Comparison of ENCODE assay signal across 8 mouse cellular contexts in genomic region chr4:105109990-105110683, GRCm38 (mm10). TPM values are rescaled to one million over a fixed set of nuclear protein-coding genes. Genes with fewer than 3 reads are reported as not detected.
DNase-seq lines count a peak whose midpoint lies in the region; ATAC-seq and TF ChIP-seq lines count a peak whose summit lies in the region.

No protein-coding gene starts in this region.

- ATAC-seq in heart, embryonic 11.5 days (replicated peaks; ENCODE audit: insufficient number of reproducible peaks, low FRiP score, low TSS enrichment), result peak; percentile 55
- ATAC-seq in embryonic facial prominence, embryonic 14.5 days (ENCODE audit: low read depth), result peak; percentile 53
- peak; percentile 70 for ATAC-seq in intestine, embryonic 15.5 days
- ATAC-seq in liver, embryonic 14.5 days (ENCODE audit: insufficient read depth), result no peak

- no peak for TF ChIP-seq CTCF in ES-Bruce4 (IDR thresholded peaks at IDR 0.05; ENCODE audit: low read depth, low read length)
- TF ChIP-seq CTCF in liver, embryonic 14.5 days (IDR thresholded peaks at IDR 0.05; ENCODE audit: low read depth), result no peak

- TF ChIP-seq POLR2A in ES-Bruce4 (IDR thresholded peaks at IDR 0.05; ENCODE audit: insufficient read depth, low read length), result no peak

- H3K36me3 ChIP-seq in heart, embryonic 11.5 days (ENCODE audit: control insufficient read depth, insufficient read depth, low read length), result no peaks in the 10 kb centered on the region
- no peaks in the 10 kb centered on the region for H3K36me3 ChIP-seq in ES-Bruce4 (ENCODE audit: control insufficient read depth, insufficient read depth, low read length, poor library complexity, severe bottlenecking)
- no peaks in the 10 kb centered on the region for H3K36me3 ChIP-seq in embryonic facial prominence, embryonic 14.5 days (ENCODE audit: control insufficient read depth, insufficient read depth, low read length)
- no peaks in the 10 kb centered on the region for H3K36me3 ChIP-seq in intestine, embryonic 15.5 days
- H3K36me3 ChIP-seq in liver, embryonic 14.5 days (replicated peaks; ENCODE audit: control insufficient read depth, insufficient read depth, low read depth), result no peaks in the 10 kb centered on the region

- 3% methylated on average over 24 of the region's 24 CpGs for WGBS in heart, embryonic 11.5 days (ENCODE audit: insufficient replicate concordance)
- WGBS in embryonic facial prominence, embryonic 14.5 days, result 5% methylated on average over 20 of the region's 24 CpGs
- 3% methylated on average over 24 of the region's 24 CpGs for WGBS in intestine, embryonic 15.5 days
- 5% methylated on average over 24 of the region's 24 CpGs for WGBS in liver, embryonic 14.5 days (ENCODE audit: insufficient replicate concordance)

- peak overlapping the region; percentile 94 for H3K9ac ChIP-seq in heart, embryonic 11.5 days (ENCODE audit: low read depth, low read length)
- H3K9ac ChIP-seq in ES-Bruce4 (ENCODE audit: low read depth, poor library complexity, severe bottlenecking), result peak overlapping the region; percentile 79
- peak overlapping the region; percentile 81 for H3K9ac ChIP-seq in embryonic facial prominence, embryonic 14.5 days (ENCODE audit: low read depth, low read length)
- H3K9ac ChIP-seq in intestine, embryonic 15.5 days, result peak overlapping the region; percentile 61
- no peak overlapping the region for H3K9ac ChIP-seq in liver, embryonic 14.5 days (replicated peaks)

- intact Hi-C loops in heart, postnatal 36 days (cut with DNase I), result loop anchor here (5.0 kb wide), 1 partner anchor 73 kb away; no protein-coding TSS in a partner anchor

- no peaks in the 10 kb centered on the region for H3K9me3 ChIP-seq in heart, embryonic 11.5 days (replicated peaks; ENCODE audit: control insufficient read depth, low read length)
- no peaks in the 10 kb centered on the region for H3K9me3 ChIP-seq in ES-Bruce4 (replicated peaks; ENCODE audit: control insufficient read depth, insufficient read depth, low read length, poor library complexity, severe bottlenecking)
- H3K9me3 ChIP-seq in embryonic facial prominence, embryonic 14.5 days (ENCODE audit: control insufficient read depth, low read length), result no peaks in the 10 kb centered on the region
- H3K9me3 ChIP-seq in intestine, embryonic 15.5 days, result no peaks in the 10 kb centered on the region
- no peaks in the 10 kb centered on the region for H3K9me3 ChIP-seq in liver, embryonic 14.5 days (ENCODE audit: control insufficient read depth, low read length)

- no peak for TF ChIP-seq EP300 in ES-Bruce4 (IDR thresholded peaks at IDR 0.05; ENCODE audit: insufficient read depth, low read depth, low read length)
- no peak for TF ChIP-seq EP300 in liver, embryonic 14.5 days (IDR thresholded peaks at IDR 0.05; ENCODE audit: low read depth)

- peaks cover 4% of the 10 kb centered on the region; the same call in 1 of the 2 replicates for H3K27me3 ChIP-seq in heart, embryonic 11.5 days (ENCODE audit: control insufficient read depth, insufficient read depth, low read length)
- H3K27me3 ChIP-seq in ES-Bruce4 (ENCODE audit: control insufficient read depth, insufficient read depth, low read length, poor library complexity, severe bottlenecking), result peaks cover 4% of the 10 kb centered on the region; the same call in 1 of the 2 replicates
- peaks cover 6% of the 10 kb centered on the region for H3K27me3 ChIP-seq in embryonic facial prominence, embryonic 14.5 days (replicated peaks; ENCODE audit: control insufficient read depth, insufficient read depth, low read length)
- H3K27me3 ChIP-seq in intestine, embryonic 15.5 days (replicated peaks), result 0 out of 2 replicates have a peak, but pooled peaks cover 8% of the 10 kb centered on the region
- peaks cover 23% of the 10 kb centered on the region for H3K27me3 ChIP-seq in liver, embryonic 14.5 days (ENCODE audit: control insufficient read depth, insufficient read depth, low read length)

- H3K27ac ChIP-seq in heart, embryonic 11.5 days (ENCODE audit: low read depth, low read length), result peak overlapping the region; percentile 93
- no peak overlapping the region for H3K27ac ChIP-seq in ES-Bruce4 (ENCODE audit: insufficient read depth, low read length)
- H3K27ac ChIP-seq in embryonic facial prominence, embryonic 14.5 days (replicated peaks; ENCODE audit: low read depth, low read length), result no peak overlapping the region
- H3K27ac ChIP-seq in intestine, embryonic 15.5 days, result no peak overlapping the region
- H3K27ac ChIP-seq in liver, embryonic 14.5 days, result no peak overlapping the region

- H3K4me3 ChIP-seq in heart, embryonic 11.5 days (ENCODE audit: low read depth, low read length), result peak overlapping the region; percentile 81
- peak overlapping the region; percentile 78 for H3K4me3 ChIP-seq in ES-Bruce4 (ENCODE audit: low read depth, low read length)
- peak overlapping the region; percentile 74 for H3K4me3 ChIP-seq in embryonic facial prominence, embryonic 14.5 days (ENCODE audit: low read depth, low read length)
- peak overlapping the region; percentile 55 for H3K4me3 ChIP-seq in intestine, embryonic 15.5 days (replicated peaks)
- H3K4me3 ChIP-seq in liver, embryonic 14.5 days (ENCODE audit: insufficient read depth in 1 of 2, low read depth in 2 of 2, low read length in 2 of 2), result peak overlapping the region; percentile 42 to 43

- DNase-seq in heart, postnatal 36 days, result no peak
- no peak for DNase-seq in embryonic facial prominence, embryonic 14.5 days (ENCODE audit: low spot score)
- no peak for DNase-seq in liver, embryonic 14.5 days (ENCODE audit: low read depth in 3 of 3, low spot score in 3 of 3)
- peak; percentile 69 for DNase-seq in right cerebral cortex, adult 18-20 months
- DNase-seq in thymus, postnatal 36 days, result no peak

- H3K4me2 ChIP-seq in heart, embryonic 11.5 days, result peak overlapping the region; percentile 75
- peak overlapping the region; percentile 94 for H3K4me2 ChIP-seq in embryonic facial prominence, embryonic 14.5 days (ENCODE audit: low read depth, low read length)
- peak overlapping the region; percentile 95 for H3K4me2 ChIP-seq in intestine, embryonic 15.5 days (replicated peaks)
- H3K4me2 ChIP-seq in liver, embryonic 14.5 days (ENCODE audit: low read depth), result peak overlapping the region; percentile 64

- H3K4me1 ChIP-seq in heart, embryonic 11.5 days (ENCODE audit: control insufficient read depth, insufficient read depth, low read length), result peaks cover 4% of the 10 kb centered on the region; the same call in 1 of the 2 replicates
- no peaks in the 10 kb centered on the region for H3K4me1 ChIP-seq in ES-Bruce4 (ENCODE audit: control insufficient read depth, insufficient read depth, low read length)
- peaks cover 7% of the 10 kb centered on the region; the same call in 1 of the 2 replicates for H3K4me1 ChIP-seq in embryonic facial prominence, embryonic 14.5 days (ENCODE audit: control insufficient read depth, insufficient read depth, low read length)
- H3K4me1 ChIP-seq in intestine, embryonic 15.5 days (replicated peaks), result peaks cover 11% of the 10 kb centered on the region
- peaks cover 0 to 3% of the 10 kb centered on the region in 2 experiments; a peak in 1 of 4 replicates for H3K4me1 ChIP-seq in liver, embryonic 14.5 days (replicated peaks; ENCODE audit: control insufficient read depth in 2 of 2, insufficient read depth in 2 of 2, low read length in 1 of 2)

RNA-seq across cellular contexts. Expression of gene Prkaa2, which starts 0.4 kb away (rescaled TPM):
- polyA plus RNA-seq in heart, embryonic 11.5 days (2014; fragmentation: Nextera tagmentation; extraction: Ambion mirVana), result 38.8 and 49.1 TPM in 2 replicates
- 10 to 100 TPM; 76.0 to 78.1 TPM for total RNA-seq in heart, postnatal 36 days (2021)
- 12.3 and 14.0 TPM in 2 replicates for polyA plus RNA-seq in ES-Bruce4 (2011; ENCODE audit: insufficient read depth, insufficient read length, low read depth, missing spikeins)
- 3.9 and 5.6 TPM in 2 replicates for polyA plus RNA-seq in embryonic facial prominence, embryonic 14.5 days (2014; fragmentation: Nextera tagmentation; extraction: Ambion mirVana)
- 4.6 and 5.4 TPM in 2 replicates for polyA plus RNA-seq in intestine, embryonic 15.5 days (2015; fragmentation: Nextera tagmentation; extraction: Ambion mirVana)
- polyA plus RNA-seq in liver, embryonic 14.5 days (2012; rRNA removed), result 0.12 and 0.17 TPM in 2 replicates
- polyA plus RNA-seq in liver, embryonic 14.5 days (2014; fragmentation: Nextera tagmentation; extraction: Ambion mirVana), result 0.19 and 0.40 TPM in 2 replicates

RNA-seq across cellular contexts. Expression of gene Plpp3, which starts 47.0 kb away (rescaled TPM):
- polyA plus RNA-seq in heart, embryonic 11.5 days (2014; fragmentation: Nextera tagmentation; extraction: Ambion mirVana), result 23.8 and 25.7 TPM in 2 replicates
- total RNA-seq in heart, postnatal 36 days (2021), result 10 to 100 TPM; 66.2 to 75.1 TPM
- polyA plus RNA-seq in ES-Bruce4 (2011; ENCODE audit: insufficient read depth, insufficient read length, low read depth, missing spikeins), result 16.1 and 17.5 TPM in 2 replicates
- polyA plus RNA-seq in embryonic facial prominence, embryonic 14.5 days (2014; fragmentation: Nextera tagmentation; extraction: Ambion mirVana), result 107 and 123 TPM in 2 replicates
- 41.2 and 42.0 TPM in 2 replicates for polyA plus RNA-seq in intestine, embryonic 15.5 days (2015; fragmentation: Nextera tagmentation; extraction: Ambion mirVana)
- 5.6 and 5.7 TPM in 2 replicates for polyA plus RNA-seq in liver, embryonic 14.5 days (2012; rRNA removed)
- 7.0 and 9.6 TPM in 2 replicates for polyA plus RNA-seq in liver, embryonic 14.5 days (2014; fragmentation: Nextera tagmentation; extraction: Ambion mirVana)
